Mouse (Mus musculus) left cerebral cortex, postnatal 36 days (tissue): ENCODE measurements around the gene Vmn1r30. TPM values are rescaled to one million over a fixed set of nuclear protein-coding genes. Genes with fewer than 3 reads are reported as not detected.

Experiments
- DNase-seq, 2 experiments: peaks; one replicate each; pipeline ENCODE4 v3.0.0; 2021 to 2022; ENCODE audit warnings: low spot score in 2 of 2, mixed read lengths in 1 of 2
- intact Hi-C: fragments of 180-260 bp; cut with DNase I; formaldehyde crosslinking; loops from one replicate; pipeline ENCODE4 v1.15.1; 2025
- total RNA-seq, 2 experiments: library from RNA; stranded (reverse); gene quantifications; 2 replicates each; pipeline ENCODE4 v1.2.3; 2021

Gene Vmn1r30
- total RNA-seq = not detected

- DNase-seq = no peak
- intact Hi-C loops = no loop called here
These were observed at the start of gene Vmn1r30 for GRCm38 (mm10) chr6:58443285-58443684. Gene Vmn1r30 (minus strand): TSS chr6:58443385.

GRCm38 (mm10) chr6:58475230-58475629 lies 32.0 kb upstream of the Vmn1r30 start, which contains the start of gene Vmn1r31:
Gene Vmn1r31 (minus strand): TSS chr6:58475330.
- DNase-seq = no peak
- intact Hi-C loops = no loop called here

Other genes with a start within 250 kb of the Vmn1r30 start
- not detected for gene Vmn1r27, start 224.6 kb downstream of the Vmn1r30 start, total RNA-seq
- not detected for gene Vmn1r28, start 181.3 kb downstream of the Vmn1r30 start, total RNA-seq
- not detected for gene Vmn1r29, start 141.8 kb downstream of the Vmn1r30 start, total RNA-seq
- gene Vmn1r31, start 31.9 kb upstream of the Vmn1r30 start, total RNA-seq = not detected
- 10 to 100 TPM; 18.4 to 22.9 TPM for gene Abcg2, start 141.1 kb upstream of the Vmn1r30 start, total RNA-seq